Mouse (Mus musculus) embryo, embryonic 11.5 days (tissue): ENCODE measurements around the gene Ikbke.

ENCODE experiments used
- DNase-seq: peaks from one replicate; pipeline ENCODE4 v3.0.0-alpha.2; 2012; ENCODE audit warnings: low read depth, low spot score

Ikbke gene

GRCm38 (mm10) chr1:131239576-131240193 lies 39.7 kb downstream of the Ikbke start:
- DNase-seq = no peak

- DNase-seq = no peak
Measured at GRCm38 (mm10) chr1:131238931-131239381, 40.5 kb downstream of the Ikbke start.

- DNase-seq = no peak
Measured at GRCm38 (mm10) chr1:131236077-131236476, 43.3 kb downstream of the Ikbke start.

GRCm38 (mm10) chr1:131233527-131233926 lies 45.9 kb downstream of the Ikbke start:
- no peak for DNase-seq

GRCm38 (mm10) chr1:131228659-131229058 lies 50.7 kb downstream of the Ikbke start:
- no peak for DNase-seq

- DNase-seq = no peak
Measured at GRCm38 (mm10) chr1:131228225-131228624, 51.2 kb downstream of the Ikbke start.

- DNase-seq = no peak
Measured at GRCm38 (mm10) chr1:131224848-131225471, 54.4 kb downstream of the Ikbke start.

- no peak for DNase-seq
Measured at GRCm38 (mm10) chr1:131223345-131223744, 56.1 kb downstream of the Ikbke start.

- DNase-seq = no peak
Measured at GRCm38 (mm10) chr1:131221822-131222590, 57.4 kb downstream of the Ikbke start.

GRCm38 (mm10) chr1:131218933-131219332 lies 60.5 kb downstream of the Ikbke start:
- no peak for DNase-seq

- no peak for DNase-seq
Measured at GRCm38 (mm10) chr1:131213361-131213760, 66.0 kb downstream of the Ikbke start.

- no peak for DNase-seq
Measured at GRCm38 (mm10) chr1:131212956-131213355, 66.5 kb downstream of the Ikbke start.

- DNase-seq = no peak
Measured at GRCm38 (mm10) chr1:131211655-131212054, 67.8 kb downstream of the Ikbke start.

- no peak for DNase-seq
Measured at GRCm38 (mm10) chr1:131209971-131210426, 69.4 kb downstream of the Ikbke start.

- no peak for DNase-seq
Measured at GRCm38 (mm10) chr1:131208800-131209199, 70.6 kb downstream of the Ikbke start.

GRCm38 (mm10) chr1:131208081-131208480 lies 71.3 kb downstream of the Ikbke start:
- DNase-seq = no peak

GRCm38 (mm10) chr1:131207531-131207930 lies 71.9 kb downstream of the Ikbke start:
- peak; percentile 35 for DNase-seq

- DNase-seq = no peak
Measured at GRCm38 (mm10) chr1:131206342-131206741, 73.1 kb downstream of the Ikbke start.

GRCm38 (mm10) chr1:131204461-131204860 lies 74.9 kb downstream of the Ikbke start:
- no peak for DNase-seq
